Mouse (Mus musculus): ENCODE measurements around the gene Rfx3. TPM values are rescaled to one million over a fixed set of nuclear protein-coding genes. Genes with fewer than 3 reads are reported as not detected.

Gene Rfx3
- 4.8 and 6.1 TPM in 2 replicates for total RNA-seq (2015)
- total RNA-seq (2017): 3.1 and 5.1 TPM in 2 replicates

- ATAC-seq (replicated peaks; ENCODE audit: poor library complexity): peak; percentile 56
These were observed at the start of gene Rfx3 for GRCm38 (mm10) chr19:28010471-28011395. Gene Rfx3, minus strand, starts transcription at chr19:28011166.

GRCm38 (mm10) chr19:28052058-28052457, 41.1 kb upstream of the Rfx3 start:
- ATAC-seq (replicated peaks; ENCODE audit: poor library complexity): no peak

- no peak for ATAC-seq (replicated peaks; ENCODE audit: poor library complexity)
These were observed 40.6 kb upstream of the Rfx3 start for GRCm38 (mm10) chr19:28051571-28051970.

- no peak for ATAC-seq (replicated peaks; ENCODE audit: poor library complexity)
These were observed 38.3 kb upstream of the Rfx3 start for GRCm38 (mm10) chr19:28049280-28049679.

- ATAC-seq (replicated peaks; ENCODE audit: poor library complexity): no peak
These were observed 35.8 kb upstream of the Rfx3 start for GRCm38 (mm10) chr19:28046806-28047205.

GRCm38 (mm10) chr19:28044950-28045349, 34.0 kb upstream of the Rfx3 start:
- no peak for ATAC-seq (replicated peaks; ENCODE audit: poor library complexity)

- ATAC-seq (replicated peaks; ENCODE audit: poor library complexity): peak; percentile 48
These were observed 943 bp upstream of the Rfx3 start for GRCm38 (mm10) chr19:28011718-28012499.

- ATAC-seq (replicated peaks; ENCODE audit: poor library complexity): peak; percentile 91
These were observed 391 bp upstream of the Rfx3 start for GRCm38 (mm10) chr19:28011396-28011717.

GRCm38 (mm10) chr19:28009587-28010281, 1.2 kb downstream of the Rfx3 start:
- ATAC-seq (replicated peaks; ENCODE audit: poor library complexity): peak; percentile 13; the same call in 1 of the 2 replicates

- no peak for ATAC-seq (replicated peaks; ENCODE audit: poor library complexity)
These were observed 6.8 kb downstream of the Rfx3 start for GRCm38 (mm10) chr19:28004190-28004589.

GRCm38 (mm10) chr19:28003474-28003873, 7.5 kb downstream of the Rfx3 start:
- no peak for ATAC-seq (replicated peaks; ENCODE audit: poor library complexity)

GRCm38 (mm10) chr19:28002708-28003107, 8.3 kb downstream of the Rfx3 start:
- peak; percentile 61 for ATAC-seq (replicated peaks; ENCODE audit: poor library complexity)

- no peak for ATAC-seq (replicated peaks; ENCODE audit: poor library complexity)
These were observed 18.2 kb downstream of the Rfx3 start for GRCm38 (mm10) chr19:27992800-27993199.

GRCm38 (mm10) chr19:27988746-27989145, 22.2 kb downstream of the Rfx3 start:
- no peak for ATAC-seq (replicated peaks; ENCODE audit: poor library complexity)

GRCm38 (mm10) chr19:27967590-27967989, 43.4 kb downstream of the Rfx3 start:
- ATAC-seq (replicated peaks; ENCODE audit: poor library complexity): peak; percentile 85

GRCm38 (mm10) chr19:27961271-27961670, 49.7 kb downstream of the Rfx3 start:
- peak; percentile 44 for ATAC-seq (replicated peaks; ENCODE audit: poor library complexity)

GRCm38 (mm10) chr19:27935453-27935852, 75.5 kb downstream of the Rfx3 start:
- no peak for ATAC-seq (replicated peaks; ENCODE audit: poor library complexity)

GRCm38 (mm10) chr19:27931136-27931535, 79.8 kb downstream of the Rfx3 start:
- peak; percentile 52; the same call in 1 of the 2 replicates for ATAC-seq (replicated peaks; ENCODE audit: poor library complexity)

GRCm38 (mm10) chr19:27926378-27926777, 84.6 kb downstream of the Rfx3 start:
- ATAC-seq (replicated peaks; ENCODE audit: poor library complexity): peak; percentile 93

GRCm38 (mm10) chr19:27919040-27919439, 91.9 kb downstream of the Rfx3 start:
- ATAC-seq (replicated peaks; ENCODE audit: poor library complexity): peak; percentile 55

- no peak for ATAC-seq (replicated peaks; ENCODE audit: poor library complexity)
These were observed 94.5 kb downstream of the Rfx3 start for GRCm38 (mm10) chr19:27916446-27916845.
